Mouse (Mus musculus) Patski (cell line): ENCODE data around the gene Hnrnph1. TPM values are rescaled to one million over a fixed set of nuclear protein-coding genes. Genes with fewer than 3 reads are reported as not detected.

Source experiments
- ATAC-seq: fragments of 100-300 bp; one replicate; pipeline ENCODE4 v1.8.0; 2021
- CTCF ChIA-PET: fragments of 350-600 bp; sonication (Branson Sonifier 250); formaldehyde crosslinking; loops from one replicate; lab custom pipeline; 2022; ENCODE audit warnings: inconsistent platforms; lab: Charles Lee
- POLR2A ChIA-PET: fragments of 350-600 bp; sonication (Branson Sonifier 250); formaldehyde crosslinking; loops from one replicate; lab custom pipeline; 2022; ENCODE audit warnings: antibody characterized with exemption, inconsistent platforms; lab: Charles Lee
- DNase-seq: peaks from one replicate; pipeline ENCODE4 v3.0.0-alpha.2; 2011; ENCODE audit warnings: low read depth, low spot score
- H3K27me3 ChIP-seq: fragments of 371-371 bp; one replicate; pipeline ENCODE4 v1.5.1; 2021
- CTCF ChIP-seq: fragments of 100-300 bp; IDR thresholded peaks from one replicate; pipeline ENCODE4 v1.5.1; 2021
- in situ Hi-C: fragments of 300-500 bp; cut with MboI; formaldehyde crosslinking; loops from 3 replicates; pipeline ENCODE4 v1.11.1; 2018; ENCODE audit warnings: low pct_unique_long_range_greater_than_20kb, mixed read lengths
- polyA plus RNA-seq: library from polyadenylated mRNA; unstranded; gene quantifications from one replicate; pipeline ENCODE4 v1.2.3, GENCODE M21; 2021

Hnrnph1 gene
- polyA plus RNA-seq, 1 experiment from 2014 or later = 503 TPM

DNA sequence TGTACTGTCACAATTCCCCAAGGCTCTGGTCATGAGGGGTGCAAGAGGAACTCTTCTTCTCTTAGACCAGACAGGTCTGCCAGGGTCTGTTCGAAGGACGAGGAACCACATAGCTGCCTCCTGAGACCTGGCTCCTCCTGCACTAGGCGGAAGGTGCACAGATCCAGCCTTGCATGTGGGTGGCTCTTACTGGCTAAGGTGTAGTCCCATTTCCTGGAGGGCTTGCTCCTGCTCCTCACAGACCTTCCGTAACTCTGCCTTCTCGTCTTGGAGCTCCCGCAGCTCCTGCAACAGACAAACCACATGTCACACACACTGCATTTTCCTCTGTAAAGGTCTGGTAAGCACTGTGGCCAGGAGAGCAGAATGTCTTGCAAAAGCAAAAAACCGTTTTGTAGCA lies 17.9 kb downstream of the Hnrnph1 start:
- in situ Hi-C loops = loop anchor here (25.0 kb wide), 1 partner anchor 1557 kb away; the partner anchor contains the start of genes Gm12184 and Trim7
- H3K27me3 ChIP-seq = no peaks in the 10 kb centered on the region
- TF ChIP-seq CTCF = no peak
- no peak for ATAC-seq
- DNase-seq = no peak
- ChIA-PET POLR2A (no interaction called here), CTCF (no interaction called here)

DNA sequence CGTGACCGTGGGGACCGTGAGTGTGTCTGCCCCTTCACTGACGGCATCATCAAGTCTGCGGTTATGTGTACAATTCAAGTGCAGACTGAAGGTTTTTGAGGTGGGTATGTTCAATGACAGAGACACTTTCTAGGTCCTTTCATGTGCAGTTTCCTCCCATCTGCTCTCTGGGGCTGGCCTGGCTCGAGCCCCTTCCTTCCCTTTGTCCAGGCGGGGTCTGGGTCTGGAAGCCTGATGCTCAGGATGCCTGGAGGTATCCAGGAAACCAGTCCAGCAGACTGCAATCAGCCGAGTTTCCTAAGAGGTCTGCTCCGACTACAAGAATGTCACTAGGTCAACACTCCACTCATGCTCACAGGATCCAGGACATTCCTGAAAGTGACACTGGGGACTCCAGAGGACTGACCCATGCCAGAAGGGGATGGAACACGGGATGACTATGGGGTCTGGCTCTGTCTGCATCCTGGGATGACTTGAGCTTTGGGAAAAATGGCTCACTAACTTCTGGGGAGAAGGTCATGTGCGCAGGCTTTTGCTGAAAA lies 20.0 kb downstream of the Hnrnph1 start:
- ATAC-seq (no peak), DNase-seq (no peak)
- H3K27me3 ChIP-seq = no peaks in the 10 kb centered on the region
- TF ChIP-seq CTCF = no peak
- CTCF ChIA-PET = no interaction called here
- POLR2A ChIA-PET = no interaction called here
- in situ Hi-C loops = loop anchor here (25.0 kb wide), 1 partner anchor 1560 kb away; the partner anchor contains the start of genes Gm12184 and Trim7

DNA sequence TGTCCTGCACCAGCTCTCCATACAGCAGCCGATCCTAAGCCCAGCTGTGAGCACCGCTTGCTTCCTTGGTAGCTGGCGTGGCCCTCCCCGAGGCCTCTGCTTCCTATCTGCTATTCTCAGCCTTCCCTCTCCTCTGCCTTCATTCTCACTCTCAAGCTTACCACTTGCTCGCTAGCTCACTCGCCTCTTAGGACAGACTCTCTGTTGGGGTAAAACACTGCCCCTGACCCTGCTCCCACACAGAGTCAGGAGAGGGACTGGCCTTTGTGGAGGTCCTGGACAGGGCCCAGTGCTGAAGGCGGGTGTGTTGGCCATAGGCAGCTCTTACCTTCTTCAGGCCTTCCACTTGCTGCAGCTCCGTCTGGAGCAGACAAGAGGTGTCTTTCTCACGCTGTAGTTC lies 20.5 kb downstream of the Hnrnph1 start:
- POLR2A ChIA-PET = no interaction called here
- H3K27me3 ChIP-seq = no peaks in the 10 kb centered on the region
- ATAC-seq (no peak), DNase-seq (no peak)
- CTCF ChIA-PET = no interaction called here
- TF ChIP-seq CTCF = no peak
- in situ Hi-C loops = loop anchor here (25.0 kb wide), 1 partner anchor 1560 kb away; the partner anchor contains the start of genes Gm12184 and Trim7

DNA sequence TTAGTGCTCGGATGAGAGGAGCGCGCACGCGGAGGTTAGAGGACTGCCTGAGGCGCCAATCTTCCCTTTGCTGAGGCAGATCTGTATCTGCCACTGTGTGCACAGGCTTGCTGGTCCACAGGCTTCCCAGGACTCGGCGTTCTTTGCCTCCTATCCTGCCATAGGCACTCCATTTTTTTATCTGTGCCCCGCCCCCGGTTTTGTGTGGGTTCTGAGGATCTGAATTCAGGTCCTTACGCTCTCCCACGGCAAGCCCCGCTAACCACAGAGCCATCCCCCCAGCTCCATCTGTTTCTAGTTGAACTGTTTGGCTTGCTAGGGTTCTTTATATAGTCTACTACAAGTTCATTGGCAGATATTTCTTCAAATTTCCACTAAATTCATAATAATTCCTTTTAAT lies 22.0 kb downstream of the Hnrnph1 start:
- H3K27me3 ChIP-seq = no peaks in the 10 kb centered on the region
- CTCF ChIA-PET = interaction anchor here (1.0 kb wide), 1 partner anchor 11 kb away, joined by 4 read pairs; no protein-coding TSS in a partner anchor
- POLR2A ChIA-PET = no interaction called here
- DNase-seq (no peak), ATAC-seq (no peak)
- no peak for TF ChIP-seq CTCF
- in situ Hi-C loops = loop anchor here (25.0 kb wide), 1 partner anchor 1562 kb away; the partner anchor contains the start of genes Gm12184 and Trim7

DNA sequence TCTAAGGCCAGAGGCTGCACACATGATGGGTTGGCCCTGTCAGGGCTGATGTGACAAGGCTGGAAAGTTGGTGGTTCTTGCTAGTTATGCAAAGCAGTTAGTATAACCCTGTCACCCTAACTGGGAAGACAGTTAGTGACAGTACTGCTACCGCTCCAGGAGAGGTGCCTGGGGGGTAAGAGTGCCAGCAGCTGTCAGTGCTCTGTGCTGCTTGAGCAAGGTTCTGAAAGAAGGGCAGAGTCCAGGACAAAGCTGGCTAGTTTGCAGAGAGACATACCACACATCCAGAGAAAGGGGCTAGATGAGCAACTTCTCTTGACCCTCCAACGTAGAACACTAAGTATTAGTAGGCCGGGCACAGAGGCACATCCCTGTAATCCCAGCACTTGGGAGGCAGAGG lies 25.7 kb downstream of the Hnrnph1 start:
- POLR2A ChIA-PET = no interaction called here
- in situ Hi-C loops = no loop called here
- CTCF ChIA-PET = no interaction called here
- ATAC-seq (no peak), DNase-seq (no peak)
- no peaks in the 10 kb centered on the region for H3K27me3 ChIP-seq
- no peak for TF ChIP-seq CTCF

DNA sequence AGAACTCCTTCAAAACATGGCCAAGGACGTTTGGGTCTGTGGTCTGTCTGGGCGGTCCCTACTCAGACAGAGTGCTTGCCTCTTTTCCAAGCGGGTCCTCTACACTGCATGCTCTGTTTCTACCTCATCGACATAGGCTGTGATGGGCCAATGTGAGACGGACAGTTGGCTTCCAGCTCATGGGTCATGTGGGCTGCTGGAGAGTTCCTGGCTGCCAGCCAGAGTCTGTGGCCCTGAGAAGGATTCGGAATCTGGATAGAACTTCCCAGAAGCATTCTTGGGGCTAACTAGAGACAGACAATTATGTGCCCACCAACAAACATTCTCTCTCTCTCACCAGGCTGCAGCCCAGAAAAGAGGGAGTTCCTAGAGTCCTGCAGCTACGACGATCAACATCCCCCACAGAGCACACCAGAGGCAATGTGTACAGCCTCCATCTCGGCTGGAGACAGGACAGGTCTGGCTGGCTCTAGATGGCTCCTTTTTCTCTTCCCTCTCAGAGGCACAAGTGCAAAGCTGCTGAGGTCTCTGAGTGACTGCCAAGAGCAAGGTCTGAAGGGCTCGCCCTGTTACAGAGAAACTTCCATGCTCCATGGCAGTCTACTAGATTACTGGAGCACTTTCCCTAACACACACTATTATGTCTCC lies 26.7 kb downstream of the Hnrnph1 start:
- ChIA-PET POLR2A (no interaction called here), CTCF (no interaction called here)
- no peak for ATAC-seq
- no peak for DNase-seq
- in situ Hi-C loops = no loop called here
- H3K27me3 ChIP-seq = no peaks in the 10 kb centered on the region
- no peak for TF ChIP-seq CTCF

DNA sequence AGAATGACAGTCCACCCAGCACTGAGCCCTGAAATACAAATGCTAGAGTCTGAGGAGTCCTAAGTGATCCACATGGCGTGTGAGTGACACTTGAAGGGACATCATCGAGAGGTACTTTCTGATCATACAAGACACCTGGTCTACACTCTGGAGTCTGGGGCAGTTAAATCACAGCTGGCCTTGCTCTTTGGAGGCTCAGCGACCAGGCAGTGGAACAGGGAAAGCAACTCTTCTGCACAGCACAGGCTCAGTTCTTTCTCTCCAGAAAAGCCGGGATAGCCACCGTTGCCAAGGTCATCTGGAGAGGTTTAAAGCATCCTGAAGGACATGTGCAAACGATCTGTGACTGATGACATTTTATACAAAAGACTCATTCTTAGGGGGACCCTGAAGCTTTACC lies 30.4 kb downstream of the Hnrnph1 start:
- in situ Hi-C loops = no loop called here
- no peak for ATAC-seq
- CTCF ChIA-PET = interaction anchor here (0.9 kb wide), 1 partner anchor 18 kb away, joined by 3 read pairs; no protein-coding TSS in a partner anchor

DNA sequence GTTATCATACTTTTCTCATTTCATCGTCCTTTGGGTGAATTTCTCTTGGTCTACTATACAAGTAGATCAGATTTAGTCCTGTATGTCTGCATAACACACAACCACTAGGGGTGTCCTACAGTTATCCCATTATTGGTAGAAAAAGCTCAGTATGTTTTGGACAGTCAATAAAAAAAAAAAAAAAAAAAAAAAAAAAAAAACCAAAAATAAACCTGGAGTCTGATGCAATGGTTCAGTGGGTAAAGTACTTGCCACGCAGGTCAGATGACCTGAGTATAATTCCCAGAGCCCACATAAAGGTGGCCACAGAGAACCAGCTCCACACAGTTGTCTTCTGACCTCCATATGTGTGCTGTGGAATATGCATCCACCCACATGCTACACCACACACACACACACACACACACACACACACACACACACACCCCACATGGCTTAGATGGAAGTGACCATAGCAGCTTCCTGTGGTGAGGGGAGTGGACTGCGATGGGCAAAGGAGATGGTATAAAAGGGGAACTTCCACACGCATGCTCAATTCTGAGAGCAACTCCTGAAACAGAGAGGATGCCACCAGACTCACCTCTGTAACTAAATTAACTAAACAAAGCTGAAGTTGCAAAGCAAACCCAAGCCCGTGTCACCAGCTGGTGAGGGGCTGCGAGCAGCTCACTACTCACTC lies 38.9 kb downstream of the Hnrnph1 start:
- H3K27me3 ChIP-seq = no peaks in the 10 kb centered on the region
- ChIA-PET POLR2A (no interaction called here), CTCF (interaction anchor here (1.5 to 1.6 kb wide), 2 partner anchors 10 kb away, joined by 6 to 9 read pairs; no protein-coding TSS in a partner anchor)
- ATAC-seq (no peak), DNase-seq (no peak)
- in situ Hi-C loops = no loop called here
- no peak for TF ChIP-seq CTCF

More for the DNA sequence above, 30.4 kb downstream of the Hnrnph1 start:
- TF ChIP-seq CTCF = no peak
- H3K27me3 ChIP-seq = no peaks in the 10 kb centered on the region
- DNase-seq = no peak
- POLR2A ChIA-PET = no interaction called here

DNA sequence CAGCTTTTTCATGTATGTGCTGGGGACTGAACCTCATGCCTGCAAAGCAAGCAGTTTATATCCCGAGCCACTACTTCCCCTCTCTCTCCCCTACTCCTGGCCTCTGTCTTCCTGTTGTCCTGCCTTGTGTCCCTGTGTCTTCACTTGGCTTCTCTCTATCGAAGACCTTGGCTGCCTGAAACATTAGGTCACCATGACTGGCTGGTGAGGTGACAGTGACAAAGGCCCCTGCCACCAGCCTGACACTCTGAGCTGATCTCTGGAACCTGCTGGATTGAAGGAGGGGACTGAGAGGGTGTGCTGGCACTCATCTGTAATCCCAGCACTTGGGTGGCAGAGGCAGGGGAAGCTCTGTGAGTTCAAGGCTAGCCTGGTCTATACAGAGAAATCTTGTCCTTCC lies 41.1 kb downstream of the Hnrnph1 start:
- no peaks in the 10 kb centered on the region for H3K27me3 ChIP-seq
- ChIA-PET CTCF (no interaction called here), POLR2A (no interaction called here)
- in situ Hi-C loops = no loop called here
- no peak for TF ChIP-seq CTCF
- DNase-seq = no peak
- ATAC-seq = no peak

DNA sequence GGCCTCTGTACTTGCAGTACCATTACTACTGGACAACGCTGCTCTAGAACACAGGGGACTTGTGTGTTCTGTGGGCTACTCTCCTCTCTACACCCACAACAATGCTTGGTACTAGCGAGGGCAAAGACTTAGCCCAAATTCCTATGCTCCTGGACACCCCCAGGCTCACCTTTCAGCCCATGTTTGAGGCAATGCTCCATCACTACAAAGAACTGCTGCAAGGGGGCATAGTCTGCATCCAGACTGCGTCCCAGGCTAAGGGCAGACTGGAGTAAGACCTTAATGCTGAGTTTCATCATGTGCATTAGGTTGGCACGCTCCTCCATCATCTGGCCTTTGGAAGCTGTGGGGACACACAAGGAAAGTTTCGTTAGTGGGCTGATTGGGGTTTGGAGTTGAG lies 44.7 kb downstream of the Hnrnph1 start:
- ChIA-PET CTCF (no interaction called here), POLR2A (no interaction called here)
- in situ Hi-C loops = no loop called here
- no peak for TF ChIP-seq CTCF
- no peak for DNase-seq
- H3K27me3 ChIP-seq = no peaks in the 10 kb centered on the region
- no peak for ATAC-seq
